Mouse (Mus musculus): ENCODE measurements around the gene Abraxas2. TPM values are rescaled to one million over a fixed set of nuclear protein-coding genes. Genes with fewer than 3 reads are reported as not detected.

The Abraxas2 gene
- polyA plus RNA-seq (2016; fragmentation: Nextera tagmentation; extraction: Ambion mirVana) = 40.4 and 40.8 TPM in 2 replicates

- Histone ChIP-seq H3K36me3 (no peaks in the 10 kb centered on the region), H3K4me1 (replicated peaks) (peaks cover 18% of the 10 kb centered on the region), H3K27me3 (no peaks in the 10 kb centered on the region), H3K4me2 (peak within 1 kb of the TSS; percentile 65), H3K27ac (peak within 1 kb of the TSS; percentile 87), H3K4me3 (replicated peaks) (peak within 1 kb of the TSS; percentile 97), H3K9ac (replicated peaks) (peak within 1 kb of the TSS; percentile 92), H3K9me3 (no peaks in the 10 kb centered on the region)
- WGBS = under 1% methylated on average over 53 of the region's 53 CpGs
- ATAC-seq (ENCODE audit: insufficient number of reproducible peaks, insufficient read depth, low FRiP score, low TSS enrichment, low read depth) = peak; percentile 90
Measured at GRCm38 (mm10) chr7:132859042-132859958, at the start of gene Abraxas2. TSS of gene Abraxas2 (plus strand) at chr7:132859225.

DNA sequence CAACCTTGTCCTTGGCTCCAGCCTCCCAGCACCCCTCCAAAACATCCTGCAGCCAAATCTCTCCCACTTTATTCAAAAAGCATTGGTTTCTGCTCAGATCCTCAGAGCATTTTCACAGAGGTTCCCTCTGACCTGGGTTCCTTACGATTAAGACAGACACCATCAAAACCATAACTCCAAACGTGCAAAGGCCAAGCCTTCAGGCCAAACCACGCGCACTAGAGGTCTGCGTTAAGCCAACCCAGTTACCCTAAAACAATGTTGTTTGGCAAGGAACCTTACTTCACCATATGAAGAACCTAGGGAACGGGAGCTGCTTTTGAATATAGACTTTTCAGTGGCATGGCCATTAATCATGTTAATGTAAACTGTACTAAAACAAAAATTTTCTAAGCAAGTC, 49.3 kb upstream of the Abraxas2 start:
- Histone ChIP-seq H3K4me3 (replicated peaks) (no peak overlapping the region), H3K36me3 (no peaks in the 10 kb centered on the region), H3K27me3 (no peaks in the 10 kb centered on the region), H3K27ac (peak overlapping the region; percentile 86; the same call in 1 of the 2 replicates), H3K4me1 (replicated peaks) (peaks cover 75% of the 10 kb centered on the region), H3K9ac (replicated peaks) (no peak overlapping the region), H3K9me3 (no peaks in the 10 kb centered on the region), H3K4me2 (peak overlapping the region; percentile 83)
- ATAC-seq (ENCODE audit: insufficient number of reproducible peaks, insufficient read depth, low FRiP score, low TSS enrichment, low read depth) = no peak
- WGBS = 24% methylated on average over 6 of the region's 6 CpGs

GRCm38 (mm10) chr7:132810368-132810767, 48.7 kb upstream of the Abraxas2 start:
- Histone ChIP-seq H3K27ac (peak overlapping the region; percentile 70; the same call in 1 of the 2 replicates), H3K4me1 (replicated peaks) (peaks cover 77% of the 10 kb centered on the region), H3K27me3 (no peaks in the 10 kb centered on the region), H3K36me3 (no peaks in the 10 kb centered on the region), H3K9ac (replicated peaks) (no peak overlapping the region), H3K9me3 (no peaks in the 10 kb centered on the region), H3K4me2 (peak overlapping the region; percentile 83), H3K4me3 (replicated peaks) (0 out of 2 replicates have a peak overlapping the region, but pooled peaks have one; percentile 73)
- 6% methylated on average over 6 of the region's 6 CpGs for WGBS
- ATAC-seq (ENCODE audit: insufficient number of reproducible peaks, insufficient read depth, low FRiP score, low TSS enrichment, low read depth) = no peak

- Histone ChIP-seq H3K4me2 (peak overlapping the region; percentile 83), H3K9me3 (no peaks in the 10 kb centered on the region), H3K27ac (0 out of 2 replicates have a peak overlapping the region, but pooled peaks have one; percentile 41), H3K4me3 (replicated peaks) (peak overlapping the region; percentile 73), H3K4me1 (replicated peaks) (peaks cover 81% of the 10 kb centered on the region), H3K9ac (replicated peaks) (no peak overlapping the region), H3K27me3 (no peaks in the 10 kb centered on the region), H3K36me3 (no peaks in the 10 kb centered on the region)
- ATAC-seq (ENCODE audit: insufficient number of reproducible peaks, insufficient read depth, low FRiP score, low TSS enrichment, low read depth) = no peak
- 29% methylated on average over 1 of the region's 1 CpGs for WGBS
Measured at GRCm38 (mm10) chr7:132810879-132811278, 48.1 kb upstream of the Abraxas2 start.

DNA sequence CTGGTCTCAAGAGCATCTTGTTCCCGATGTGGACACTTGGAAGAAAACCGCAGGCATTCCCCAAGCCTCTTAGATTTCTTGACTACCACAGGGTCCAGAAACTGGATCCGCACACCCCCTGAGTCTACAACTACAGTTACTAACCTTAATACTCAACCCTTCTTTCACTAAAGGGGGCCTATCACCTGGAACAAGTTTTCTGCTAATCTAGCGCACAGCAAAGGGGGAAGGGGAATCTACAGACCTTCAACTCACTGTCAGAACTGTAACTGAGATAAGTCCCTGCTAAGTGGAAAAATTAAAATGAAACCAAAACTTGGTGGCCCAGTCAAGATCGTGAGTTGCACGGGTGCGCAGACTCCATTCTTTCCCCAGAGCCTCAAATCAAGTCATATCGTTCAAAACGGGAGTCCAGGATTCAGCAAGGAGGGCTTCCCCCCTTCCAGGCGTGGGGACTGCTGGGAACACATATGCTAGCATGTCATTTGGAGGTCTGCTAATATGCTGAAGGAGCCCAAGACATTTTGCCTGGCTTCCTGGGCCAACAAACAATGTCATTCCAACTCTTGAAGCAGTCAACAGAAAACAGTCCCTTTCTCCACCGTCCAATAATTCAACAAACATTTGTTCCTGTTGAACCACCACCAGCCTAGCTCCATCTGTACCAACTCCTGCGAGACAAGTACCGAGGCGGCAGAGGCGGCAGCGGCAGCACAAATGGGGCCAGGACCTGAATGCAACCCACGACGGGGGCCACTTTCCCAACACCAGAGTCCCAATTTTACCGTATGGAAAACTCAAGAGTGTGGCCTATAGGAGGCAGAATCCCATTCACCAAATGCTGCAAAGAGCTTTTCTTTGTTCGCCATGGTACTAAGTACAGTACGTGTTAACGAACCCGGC, 47.1 kb upstream of the Abraxas2 start:
- no peak for ATAC-seq (ENCODE audit: insufficient number of reproducible peaks, insufficient read depth, low FRiP score, low TSS enrichment, low read depth)
- H3K27ac ChIP-seq = peak overlapping the region; percentile 96

GRCm38 (mm10) chr7:132812619-132813415, 46.2 kb upstream of the Abraxas2 start:
- under 1% methylated on average over 58 of the region's 59 CpGs for WGBS
- no peaks in the 10 kb centered on the region for H3K9me3 ChIP-seq
- peak overlapping the region; percentile 83 for H3K4me2 ChIP-seq
- peak overlapping the region; percentile 91 for H3K9ac ChIP-seq (replicated peaks)
- H3K27ac ChIP-seq = peak overlapping the region; percentile 96
- no peaks in the 10 kb centered on the region for H3K27me3 ChIP-seq
- no peaks in the 10 kb centered on the region for H3K36me3 ChIP-seq
- peaks cover 71% of the 10 kb centered on the region for H3K4me1 ChIP-seq (replicated peaks)
- ATAC-seq (ENCODE audit: insufficient number of reproducible peaks, insufficient read depth, low FRiP score, low TSS enrichment, low read depth) = no peak
- peak overlapping the region; percentile 73 for H3K4me3 ChIP-seq (replicated peaks)

More for the DNA sequence above, 47.1 kb upstream of the Abraxas2 start:
- Histone ChIP-seq H3K9ac (replicated peaks) (peak overlapping the region; percentile 91), H3K36me3 (no peaks in the 10 kb centered on the region), H3K4me2 (peak overlapping the region; percentile 83), H3K4me1 (replicated peaks) (peaks cover 79% of the 10 kb centered on the region), H3K4me3 (replicated peaks) (peak overlapping the region; percentile 73), H3K9me3 (no peaks in the 10 kb centered on the region), H3K27me3 (no peaks in the 10 kb centered on the region)
- WGBS = 7% methylated on average over 23 of the region's 23 CpGs

- under 1% methylated on average over 85 of the region's 85 CpGs for WGBS
- H3K27me3 ChIP-seq = no peaks in the 10 kb centered on the region
- ATAC-seq (ENCODE audit: insufficient number of reproducible peaks, insufficient read depth, low FRiP score, low TSS enrichment, low read depth) = peak; percentile 29; the same call in 1 of the 2 replicates
- peak within 1 kb of the TSS; percentile 83 for H3K4me2 ChIP-seq
- H3K9ac ChIP-seq (replicated peaks) = peak within 1 kb of the TSS; percentile 91
- peak within 1 kb of the TSS; percentile 73 for H3K4me3 ChIP-seq (replicated peaks)
- peak within 1 kb of the TSS; percentile 96 for H3K27ac ChIP-seq
- H3K36me3 ChIP-seq = no peaks in the 10 kb centered on the region
- no peaks in the 10 kb centered on the region for H3K9me3 ChIP-seq
- H3K4me1 ChIP-seq (replicated peaks) = peaks cover 63% of the 10 kb centered on the region
Measured at GRCm38 (mm10) chr7:132813416-132814088, 45.5 kb upstream of the Abraxas2 start, which contains the start of gene Fam53b. TSS of gene Fam53b (minus strand) at chr7:132813886.

DNA sequence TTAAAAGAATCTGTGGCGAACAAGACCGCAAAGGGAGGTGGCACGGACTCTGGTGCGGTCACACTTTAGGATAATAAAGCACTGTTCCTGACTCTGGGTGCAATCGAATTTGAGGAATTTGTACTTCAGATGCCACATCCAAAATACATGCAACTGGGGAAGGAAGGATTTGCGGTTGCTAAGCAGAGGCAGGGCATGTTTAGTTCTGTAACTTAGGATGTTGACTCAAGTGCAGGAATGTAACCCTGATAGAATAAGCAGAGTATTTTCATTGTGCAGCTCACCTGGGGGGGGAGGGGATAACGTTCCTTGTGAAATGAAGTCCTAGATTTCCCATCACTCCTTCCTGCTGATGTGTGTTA, 45.0 kb upstream of the Abraxas2 start:
- H3K27ac ChIP-seq = peak overlapping the region; percentile 96
- H3K9me3 ChIP-seq = no peaks in the 10 kb centered on the region
- H3K4me2 ChIP-seq = peak overlapping the region; percentile 83
- ATAC-seq (ENCODE audit: insufficient number of reproducible peaks, insufficient read depth, low FRiP score, low TSS enrichment, low read depth) = no peak
- H3K9ac ChIP-seq (replicated peaks) = peak overlapping the region; percentile 91
- WGBS = 1% methylated on average over 7 of the region's 7 CpGs
- H3K4me1 ChIP-seq (replicated peaks) = peaks cover 58% of the 10 kb centered on the region
- H3K4me3 ChIP-seq (replicated peaks) = peak overlapping the region; percentile 73
- no peaks in the 10 kb centered on the region for H3K27me3 ChIP-seq
- H3K36me3 ChIP-seq = no peaks in the 10 kb centered on the region

DNA sequence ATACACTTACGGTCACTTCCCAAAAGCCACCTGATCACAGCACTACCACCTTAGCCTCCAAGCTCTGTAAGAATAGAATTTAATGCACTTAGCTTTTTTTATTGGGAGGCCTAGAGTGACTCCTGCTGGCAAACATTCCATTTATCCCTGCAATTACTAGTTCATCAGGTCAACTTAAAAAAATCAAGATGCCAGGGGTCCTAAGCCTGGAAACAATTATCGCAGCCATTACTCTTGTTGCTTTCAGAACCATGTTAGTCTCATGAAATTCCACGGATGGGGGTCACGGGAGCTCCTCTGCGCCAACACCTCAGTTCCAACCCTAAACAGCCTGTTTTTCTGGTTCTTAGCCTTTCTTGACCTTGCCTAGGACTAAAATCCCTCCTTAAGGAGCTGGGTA, 43.9 kb upstream of the Abraxas2 start:
- peaks cover 48% of the 10 kb centered on the region for H3K4me1 ChIP-seq (replicated peaks)
- no peak overlapping the region for H3K4me3 ChIP-seq (replicated peaks)
- WGBS = 10% methylated on average over 5 of the region's 5 CpGs

DNA sequence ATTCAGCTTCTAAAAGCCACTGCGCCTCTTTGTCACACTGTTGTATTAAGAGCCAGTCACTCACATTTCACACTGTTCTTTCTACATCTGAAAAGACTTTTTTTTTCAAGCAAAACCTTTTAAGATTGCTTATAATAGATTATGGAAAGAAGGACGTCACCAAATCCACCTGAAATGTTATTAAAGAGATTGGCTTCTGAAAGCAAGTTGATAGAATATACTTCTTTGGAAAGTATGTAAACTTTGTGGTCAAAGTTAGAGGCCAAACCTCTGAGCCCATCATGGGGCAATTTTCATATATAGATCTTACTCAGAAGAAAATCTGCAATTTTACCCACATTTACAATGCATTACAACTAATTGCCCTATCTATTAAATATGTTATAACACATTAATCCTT, 42.5 kb upstream of the Abraxas2 start:
- Histone ChIP-seq H3K9ac (replicated peaks) (no peak overlapping the region), H3K4me1 (replicated peaks) (peaks cover 34% of the 10 kb centered on the region), H3K27ac (no peak overlapping the region), H3K27me3 (no peaks in the 10 kb centered on the region), H3K4me2 (no peak overlapping the region), H3K9me3 (no peaks in the 10 kb centered on the region), H3K4me3 (replicated peaks) (no peak overlapping the region), H3K36me3 (peaks cover 8% of the 10 kb centered on the region; the same call in 1 of the 2 replicates)
- 79% methylated on average over 2 of the region's 2 CpGs for WGBS
- no peak for ATAC-seq (ENCODE audit: insufficient number of reproducible peaks, insufficient read depth, low FRiP score, low TSS enrichment, low read depth)

More for the DNA sequence above, 43.9 kb upstream of the Abraxas2 start:
- Histone ChIP-seq H3K9me3 (no peaks in the 10 kb centered on the region), H3K9ac (replicated peaks) (no peak overlapping the region), H3K27ac (peak overlapping the region; percentile 62; the same call in 1 of the 2 replicates), H3K36me3 (peaks cover under 1% of the 10 kb centered on the region; the same call in 1 of the 2 replicates), H3K4me2 (peak overlapping the region; percentile 21), H3K27me3 (no peaks in the 10 kb centered on the region)
- ATAC-seq (ENCODE audit: insufficient number of reproducible peaks, insufficient read depth, low FRiP score, low TSS enrichment, low read depth) = no peak

All from limb, embryonic 12.5 days (tissue).